ENCODE assay signal across 8 mouse cellular contexts in the genomic region with DNA sequence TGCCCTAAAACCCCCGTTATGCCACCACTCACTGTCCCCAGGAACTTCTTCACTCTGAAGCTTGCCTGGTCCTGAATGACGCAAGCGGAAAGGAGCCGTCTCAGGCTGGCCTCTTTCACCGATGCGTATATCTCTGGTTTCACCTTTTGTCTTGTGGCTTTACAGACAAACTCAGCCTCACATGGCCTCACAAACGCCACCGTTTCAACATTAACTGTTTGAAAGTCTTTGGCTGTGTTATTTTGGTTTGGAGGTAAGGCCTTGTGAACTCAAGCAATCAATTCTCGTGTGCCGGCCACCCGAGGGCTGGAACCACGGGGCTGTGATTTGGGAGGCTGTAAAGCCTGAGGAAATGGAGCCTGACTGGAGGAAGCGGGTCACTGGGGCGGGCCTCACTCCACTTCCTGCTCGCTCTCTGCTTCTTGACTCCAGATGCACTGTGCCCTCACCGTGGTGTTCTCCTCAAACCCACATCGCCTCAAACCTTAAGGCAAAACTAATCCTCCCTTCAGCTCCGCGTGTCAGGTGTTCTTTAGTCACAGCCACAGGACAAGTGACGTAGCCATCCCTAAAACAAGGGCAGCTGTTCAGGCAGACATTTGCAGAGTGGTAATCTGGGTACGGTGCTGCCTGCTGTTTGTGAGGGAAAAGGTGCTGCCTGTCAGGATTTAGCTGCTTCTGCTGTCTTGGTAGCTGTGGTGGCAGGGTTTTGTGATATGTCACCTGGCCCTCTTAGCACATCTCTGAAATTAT.
DNase-seq lines count a peak whose midpoint lies in the region; ATAC-seq and TF ChIP-seq lines count a peak whose summit lies in the region.

No protein-coding gene starts in this region.

- no peak overlapping the region; the same call in 1 of the 2 replicates for H3K4me2 ChIP-seq in limb, embryonic 14.5 days (replicated peaks; ENCODE audit: low read depth, low read length, severe bottlenecking)
- H3K4me2 ChIP-seq in midbrain, embryonic 15.5 days = no peak overlapping the region

- H3K27me3 ChIP-seq in limb, embryonic 14.5 days (ENCODE audit: control insufficient read depth, insufficient read depth, low read length) = no peaks in the 10 kb centered on the region
- H3K27me3 ChIP-seq in midbrain, embryonic 15.5 days (replicated peaks) = no peaks in the 10 kb centered on the region

- peak overlapping the region; percentile 76 for H3K27ac ChIP-seq in cortical plate, adult 2 months (ENCODE audit: insufficient read depth, low read length)
- no peak overlapping the region; the same call in 1 of the 2 replicates for H3K27ac ChIP-seq in limb, embryonic 14.5 days (replicated peaks; ENCODE audit: low read depth, low read length)
- H3K27ac ChIP-seq in midbrain, embryonic 15.5 days = peak overlapping the region; percentile 77

- ATAC-seq in hematopoietic stem cell, adult 5-6 weeks (replicated peaks in 1 of 2; ENCODE audit: insufficient read depth in 1 of 2, low FRiP score in 2 of 2, low TSS enrichment in 1 of 2, low read depth in 1 of 2, poor library complexity in 2 of 2, severe bottlenecking in 2 of 2) = peak; percentile 95 to 97
- ATAC-seq in limb, embryonic 14.5 days (ENCODE audit: low FRiP score, low read depth) = no peak
- no peak for ATAC-seq in midbrain, embryonic 15.5 days (replicated peaks)

- no peak for TF ChIP-seq CTCF in cortical plate, adult 2 months (IDR thresholded peaks at IDR 0.05; ENCODE audit: extremely low read depth, insufficient read depth, low read length)

- peaks cover 5% of the 10 kb centered on the region for H3K36me3 ChIP-seq in limb, embryonic 14.5 days (ENCODE audit: control insufficient read depth, insufficient read depth, low read length)
- H3K36me3 ChIP-seq in midbrain, embryonic 15.5 days (replicated peaks) = no peaks in the 10 kb centered on the region

- WGBS in limb, embryonic 14.5 days = 31% methylated on average over 21 of the region's 21 CpGs
- WGBS in midbrain, embryonic 15.5 days = 56% methylated on average over 21 of the region's 21 CpGs

- DNase-seq in Muller cell, postnatal 12 days (ENCODE audit: inconsistent ontology term) = peak; percentile 26
- peak; percentile 20 for DNase-seq in limb, embryonic 14.5 days (ENCODE audit: low spot score)
- DNase-seq in thymus, adult 18-20 months = peak; percentile 66 to 73
- no peak for DNase-seq in urinary bladder, postnatal 14 days (ENCODE audit: low spot score)
- DNase-seq in left cerebral cortex, adult 11 months (ENCODE audit: low spot score) = no peak

- H3K4me3 ChIP-seq in cortical plate, adult 2 months (ENCODE audit: insufficient read depth, low read length) = no peak overlapping the region; the same call in 1 of the 2 replicates
- H3K4me3 ChIP-seq in limb, embryonic 14.5 days (replicated peaks; ENCODE audit: low read length) = no peak overlapping the region
- H3K4me3 ChIP-seq in midbrain, embryonic 15.5 days = no peak overlapping the region

- H3K9me3 ChIP-seq in limb, embryonic 14.5 days (ENCODE audit: control insufficient read depth, low read length) = no peaks in the 10 kb centered on the region
- no peaks in the 10 kb centered on the region for H3K9me3 ChIP-seq in midbrain, embryonic 15.5 days

- H3K4me1 ChIP-seq in cortical plate, adult 2 months (ENCODE audit: control insufficient read depth, insufficient read depth, low read length) = peaks cover 2% of the 10 kb centered on the region; the same call in 1 of the 2 replicates
- H3K4me1 ChIP-seq in limb, embryonic 14.5 days (ENCODE audit: control insufficient read depth, insufficient read depth, low read length) = peaks cover 64% of the 10 kb centered on the region
- H3K4me1 ChIP-seq in midbrain, embryonic 15.5 days = peaks cover 68% of the 10 kb centered on the region

- no peak overlapping the region for H3K9ac ChIP-seq in limb, embryonic 14.5 days (ENCODE audit: low read depth, low read length, severe bottlenecking)
- no peak overlapping the region for H3K9ac ChIP-seq in midbrain, embryonic 15.5 days

- TF ChIP-seq POLR2A in cortical plate, adult 2 months (IDR thresholded peaks at IDR 0.05; ENCODE audit: extremely low read depth, insufficient read depth, low read length) = no peak
- TF ChIP-seq POLR2A in limb, embryonic 14.5 days (IDR thresholded peaks at IDR 0.05; ENCODE audit: borderline replicate concordance, extremely low read depth, insufficient read depth, insufficient read length) = no peak

Comparison
In these comparisons a context has a peak if more than half of its experiments do, and no peak if none do; other contexts are left out.
1. DNase-seq: peak in Muller cell, postnatal 12 days (single experiment), limb, embryonic 14.5 days (single experiment) and thymus, adult 18-20 months (2 of 2); none in urinary bladder, postnatal 14 days (single experiment) and left cerebral cortex, adult 11 months (single experiment).
2. ATAC-seq: peak in hematopoietic stem cell, adult 5-6 weeks (2 of 2); none in limb, embryonic 14.5 days (single experiment) and midbrain, embryonic 15.5 days (single experiment).